Mouse (Mus musculus): ENCODE data around the gene Cfap74.

GRCm38 (mm10) chr4:155382752-155383151, 26.2 kb upstream of the Cfap74 start:
- TF ChIP-seq E2F4 (IDR thresholded peaks at IDR 0.05; ENCODE audit: borderline replicate concordance, low read depth, low read length) (no peak), POLR2A (IDR thresholded peaks at IDR 0.05; ENCODE audit: control insufficient read depth in 1 of 2, insufficient read depth in 1 of 2, low read depth in 1 of 2, low read length in 2 of 2, poor library complexity in 1 of 2) (no peak), CTCF (IDR thresholded peaks at IDR 0.05 in 2 of 3, conservative IDR thresholded peaks at IDR 0.05 in 1 of 3; ENCODE audit: control insufficient read depth in 1 of 3, insufficient read depth in 1 of 3, low read depth in 2 of 3, low read length in 3 of 3, poor library complexity in 1 of 3, severe bottlenecking in 1 of 3) (no peak), MXI1 (IDR thresholded peaks at IDR 0.05; ENCODE audit: low read depth, low read length) (no peak), SMC3 (IDR thresholded peaks at IDR 0.05; ENCODE audit: low read depth, low read length) (no peak), EP300 (IDR thresholded peaks at IDR 0.05; ENCODE audit: low read depth in 1 of 2, low read length in 2 of 2) (no peak), ZC3H11A (IDR thresholded peaks at IDR 0.05; ENCODE audit: low read depth, low read length) (no peak), RAD21 (IDR thresholded peaks at IDR 0.05; ENCODE audit: low read depth, low read length) (no peak), GATA1 (IDR thresholded peaks at IDR 0.05; ENCODE audit: low read depth, low read length) (no peak), MAX (IDR thresholded peaks at IDR 0.05; ENCODE audit: low read length) (no peak), SIN3A (IDR thresholded peaks at IDR 0.05; ENCODE audit: low read length) (no peak), ZMIZ1 (IDR thresholded peaks at IDR 0.05; ENCODE audit: low read depth, low read length) (no peak), UBTF (IDR thresholded peaks at IDR 0.05; ENCODE audit: borderline replicate concordance, insufficient read depth, low read depth, low read length) (no peak), TAL1 (IDR thresholded peaks at IDR 0.05; ENCODE audit: low read length) (no peak)
